Mouse (Mus musculus): ENCODE measurements around the gene Ercc5. TPM values are rescaled to one million over a fixed set of nuclear protein-coding genes. Genes with fewer than 3 reads are reported as not detected.

Ercc5 gene
- 0.76 and 1.3 TPM in 2 replicates for polyA plus RNA-seq (2012; rRNA removed; ENCODE audit: low replicate concordance)

DNA sequence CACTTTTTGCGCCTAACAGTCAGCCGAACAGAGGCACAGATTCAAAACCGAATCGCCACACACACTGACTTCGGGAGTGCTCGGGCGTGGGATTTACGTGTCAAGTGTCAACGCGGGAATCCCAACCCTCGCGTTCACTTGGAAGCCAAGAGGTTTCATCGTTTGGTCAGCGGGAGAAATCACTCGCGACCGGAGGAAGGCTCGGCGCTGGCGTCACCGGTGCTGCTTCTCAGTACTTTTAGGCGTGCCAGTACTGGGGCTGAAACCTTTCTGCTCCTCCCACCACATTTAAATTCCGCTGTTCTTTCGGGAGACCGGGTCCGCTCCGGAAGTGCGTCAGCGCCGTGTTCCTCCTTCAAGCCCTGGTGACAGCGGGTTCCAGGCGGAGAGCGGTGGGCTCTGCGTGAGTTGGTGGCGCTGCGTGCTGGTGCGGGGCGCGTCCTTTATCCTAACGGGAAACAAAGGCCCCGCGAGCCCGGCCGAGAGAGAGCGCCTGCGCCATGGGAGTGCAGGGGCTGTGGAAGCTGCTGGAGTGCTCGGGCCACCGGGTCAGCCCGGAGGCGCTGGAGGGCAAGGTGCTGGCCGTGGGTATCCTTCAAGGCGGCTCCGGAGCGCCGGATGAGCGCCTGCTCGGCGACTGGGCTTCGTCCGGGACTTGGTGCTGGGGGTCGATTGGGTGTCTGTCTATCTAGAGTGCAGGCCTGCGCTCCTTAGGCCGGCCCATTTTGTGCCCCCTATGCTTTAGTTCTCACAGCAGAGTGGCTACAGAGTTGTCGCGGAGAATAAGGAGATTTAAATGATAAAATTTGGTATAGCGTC lies at the start of gene Ercc5:
Gene Ercc5, plus strand, starts transcription at position 182 of the 819 bp plus-strand sequence.

DNA sequence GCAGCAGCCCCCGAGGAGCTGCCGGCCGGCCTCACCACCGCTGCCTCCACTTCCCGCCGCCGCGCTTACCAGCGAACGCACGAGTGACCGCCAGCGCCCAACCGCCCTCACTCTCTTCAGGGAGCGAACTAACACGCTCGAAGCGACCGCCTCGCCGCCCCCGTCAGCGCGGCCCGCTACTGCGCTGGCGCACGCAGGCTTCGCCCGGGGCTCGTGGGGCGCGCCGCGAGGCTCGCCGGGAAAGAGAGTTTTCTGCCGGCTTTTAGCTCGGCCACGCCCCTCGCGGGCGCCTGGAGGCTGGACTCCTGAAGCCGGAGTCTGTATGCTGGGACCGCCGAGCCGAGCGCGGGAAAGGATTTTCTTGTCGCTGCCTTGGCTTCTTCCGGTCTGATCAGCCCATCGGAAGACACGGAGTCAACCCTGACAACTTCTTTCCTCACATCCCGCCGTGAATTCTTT lies 45.3 kb upstream of the Ercc5 start, which contains the start of gene Tex30:
Gene Tex30, minus strand, starts transcription at position 183 of the 459 bp plus-strand sequence.

DNA sequence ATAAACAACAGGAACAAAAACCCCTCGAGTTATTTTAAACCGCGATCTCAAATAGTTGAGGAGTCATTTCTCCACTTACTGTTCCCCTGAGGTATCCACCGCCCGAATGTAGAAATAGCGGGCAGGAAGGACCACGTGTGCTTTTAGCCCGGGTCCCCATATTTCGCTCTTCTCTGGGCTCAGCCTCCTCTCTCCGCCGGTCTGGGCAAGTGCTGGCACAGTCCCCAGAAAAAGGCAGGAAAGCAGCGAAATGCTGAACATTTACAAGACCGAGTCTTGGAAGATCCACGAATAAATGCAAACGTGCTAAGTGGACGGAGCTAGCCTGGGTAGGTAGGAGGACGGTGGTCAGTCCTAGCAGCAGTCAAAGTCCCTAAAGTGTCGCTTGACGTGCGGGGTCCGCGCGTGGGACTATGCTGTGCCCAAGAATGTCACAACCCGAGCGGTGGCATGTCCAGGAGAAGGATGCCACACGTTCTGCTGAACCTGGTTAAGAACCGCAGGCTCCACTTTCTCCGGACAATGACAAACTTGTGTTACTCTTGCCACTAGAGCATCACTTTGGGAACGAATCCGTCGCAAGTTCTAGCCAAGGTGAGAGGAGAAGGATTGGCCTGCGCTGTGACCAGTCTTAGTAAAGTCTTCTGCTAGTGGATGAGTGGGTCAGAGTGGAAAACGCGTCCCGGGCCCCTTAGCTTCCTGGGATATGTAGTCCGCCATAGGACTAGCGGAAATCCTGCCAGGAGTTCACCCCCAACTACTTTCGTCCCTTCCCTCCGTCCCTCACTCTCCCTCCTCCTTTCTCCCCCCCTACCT lies 29.1 kb upstream of the Ercc5 start, which contains the start of the genes Kdelc1 and Bivm:
Gene Kdelc1, minus strand, starts transcription at position 570 of the 816 bp plus-strand sequence.
Gene Bivm, plus strand, starts transcription at position 719 of the 816 bp plus-strand sequence.

DNA sequence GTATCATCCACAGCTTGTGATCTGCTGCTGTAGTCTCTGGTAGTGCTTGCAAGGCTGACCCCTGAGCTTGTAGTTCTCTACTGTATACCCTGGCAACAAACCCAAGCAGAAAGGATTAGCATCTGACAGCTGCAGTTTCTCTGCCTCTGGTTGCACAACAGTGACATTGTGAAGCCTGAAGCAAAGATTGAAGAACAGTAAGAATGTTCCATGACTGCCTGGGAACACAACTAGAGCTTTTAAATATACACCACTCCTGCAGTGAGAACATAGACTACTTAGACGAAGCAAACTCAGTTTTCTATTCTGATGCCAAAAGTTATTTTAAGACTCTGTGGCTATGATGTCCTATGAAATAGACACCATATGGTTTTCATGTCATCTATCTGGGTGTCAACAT lies 71.3 kb downstream of the Ercc5 start, which contains the start of gene Mettl21e:
Gene Mettl21e, minus strand, starts transcription at position 86 of the 400 bp plus-strand sequence.

Other genes starting within 250 kb of the Ercc5 start
- gene Tpp2, start 214.1 kb upstream of the Ercc5 start, polyA plus RNA-seq (2012; rRNA removed; ENCODE audit: low replicate concordance): 0.89 and 2.3 TPM in 2 replicates
- gene Mettl21c, start 127.7 kb upstream of the Ercc5 start, polyA plus RNA-seq (2012; rRNA removed; ENCODE audit: low replicate concordance): not detected in 2 replicates
- gene Gm8251, start 85.8 kb upstream of the Ercc5 start, polyA plus RNA-seq (2012; rRNA removed; ENCODE audit: low replicate concordance): not detected in 2 replicates
- gene Tex30, start 45.3 kb upstream of the Ercc5 start, polyA plus RNA-seq (2012; rRNA removed; ENCODE audit: low replicate concordance): 1.6 and 1.7 TPM in 2 replicates
- 4.2 and 14.5 TPM in 2 replicates for gene Kdelc1, start 28.9 kb upstream of the Ercc5 start, polyA plus RNA-seq (2012; rRNA removed; ENCODE audit: low replicate concordance)
- gene Bivm, start 28.8 kb upstream of the Ercc5 start, polyA plus RNA-seq (2012; rRNA removed; ENCODE audit: low replicate concordance): 0.32 and 2.9 TPM in 2 replicates
- not detected in 2 replicates for gene Mettl21e, start 71.2 kb downstream of the Ercc5 start, polyA plus RNA-seq (2012; rRNA removed; ENCODE audit: low replicate concordance)